8 mouse cellular contexts compared by ENCODE assay signal in the genomic region with DNA sequence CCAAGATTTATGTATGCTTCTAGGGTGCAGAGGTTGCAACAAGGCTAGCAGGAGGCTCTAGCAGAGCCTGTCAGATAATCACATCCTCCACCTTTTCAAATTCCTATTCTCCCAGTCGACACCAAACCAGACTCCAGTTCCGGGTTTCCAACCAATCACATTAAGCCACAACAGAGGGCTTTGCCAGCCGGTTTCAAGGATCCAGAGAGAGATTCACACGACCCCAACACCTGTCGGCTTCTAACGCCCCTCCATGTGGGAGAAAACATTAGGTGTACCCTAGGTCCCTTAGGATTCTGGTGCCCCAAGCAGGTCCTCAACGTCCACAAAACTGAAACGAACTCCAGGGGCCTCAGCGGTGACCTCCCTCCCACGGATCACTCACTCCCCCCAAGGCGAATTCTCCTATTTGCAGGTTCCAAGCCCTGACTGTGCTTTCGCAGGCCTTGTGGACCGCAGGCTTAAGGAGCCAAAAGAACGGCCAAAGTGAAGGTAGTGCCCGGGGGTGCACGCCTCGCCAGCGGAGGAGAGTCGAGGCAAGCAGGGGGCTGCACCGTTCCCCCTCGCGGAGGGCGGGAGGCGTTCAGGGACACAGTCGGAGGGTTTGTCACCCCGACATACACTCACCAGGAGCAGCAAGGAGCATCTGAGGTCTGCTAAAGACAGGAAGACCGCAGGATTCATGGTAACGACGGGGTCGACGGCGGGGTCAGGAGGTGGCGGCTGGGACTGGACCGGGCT. TPM values are rescaled to one million over a fixed set of nuclear protein-coding genes. Genes with fewer than 3 reads are reported as not detected.
A peak's percentile ranks its signal among the peaks of the same experiment; 100 is the strongest.
DNase-seq lines count a peak whose midpoint lies in the region; ATAC-seq and TF ChIP-seq lines count a peak whose summit lies in the region.

No protein-coding gene starts in this region.

- H3K4me1 ChIP-seq in kidney, embryonic 14.5 days (ENCODE audit: control insufficient read depth, insufficient read depth, low read length) = peaks cover 6% of the 10 kb centered on the region
- peaks cover 5% of the 10 kb centered on the region for H3K4me1 ChIP-seq in embryonic facial prominence, embryonic 15.5 days
- H3K4me1 ChIP-seq in intestine, embryonic 16.5 days (ENCODE audit: control insufficient read depth, insufficient read depth, low read length) = 0 out of 2 replicates have a peak, but pooled peaks cover 7% of the 10 kb centered on the region
- peaks cover 8% of the 10 kb centered on the region for H3K4me1 ChIP-seq in lung, embryonic 16.5 days (replicated peaks; ENCODE audit: control insufficient read depth, insufficient read depth, low read length)
- H3K4me1 ChIP-seq in stomach, embryonic 14.5 days (ENCODE audit: control insufficient read depth, insufficient read depth, low read length) = peaks cover 5% of the 10 kb centered on the region; the same call in 1 of the 2 replicates

- POLR2A ChIA-PET in Patski (lab: Charles Lee) = no interaction called here

- peak overlapping the region; percentile 18; the same call in 1 of the 2 replicates for H3K27ac ChIP-seq in kidney, embryonic 14.5 days (ENCODE audit: low read depth, low read length)
- peak overlapping the region; percentile 73 for H3K27ac ChIP-seq in embryonic facial prominence, embryonic 15.5 days (replicated peaks)
- H3K27ac ChIP-seq in intestine, embryonic 16.5 days (ENCODE audit: low read length) = peak overlapping the region; percentile 80
- peak overlapping the region; percentile 18; the same call in 1 of the 2 replicates for H3K27ac ChIP-seq in lung, embryonic 16.5 days (ENCODE audit: low read length)
- H3K27ac ChIP-seq in stomach, embryonic 14.5 days (ENCODE audit: low read length) = peak overlapping the region; percentile 52; the same call in 1 of the 2 replicates

- CTCF ChIA-PET in Patski (lab: Charles Lee) = interaction anchor here (1.0 to 2.0 kb wide), 2 partner anchors 24 to 44 kb away, joined by 3 to 4 read pairs; no protein-coding TSS in a partner anchor

- WGBS in kidney, embryonic 14.5 days = under 1% methylated on average over 34 of the region's 34 CpGs
- WGBS in embryonic facial prominence, embryonic 15.5 days = under 1% methylated on average over 34 of the region's 34 CpGs
- under 1% methylated on average over 34 of the region's 34 CpGs for WGBS in intestine, embryonic 16.5 days
- WGBS in lung, embryonic 16.5 days = under 1% methylated on average over 34 of the region's 34 CpGs
- WGBS in stomach, embryonic 14.5 days = under 1% methylated on average over 34 of the region's 34 CpGs

- no peaks in the 10 kb centered on the region for H3K9me3 ChIP-seq in kidney, embryonic 14.5 days (ENCODE audit: control insufficient read depth, low read length)
- H3K9me3 ChIP-seq in embryonic facial prominence, embryonic 15.5 days (replicated peaks) = no peaks in the 10 kb centered on the region
- H3K9me3 ChIP-seq in intestine, embryonic 16.5 days (ENCODE audit: control insufficient read depth, low read length) = no peaks in the 10 kb centered on the region
- no peaks in the 10 kb centered on the region for H3K9me3 ChIP-seq in lung, embryonic 16.5 days (ENCODE audit: control insufficient read depth, low read length)
- H3K9me3 ChIP-seq in stomach, embryonic 14.5 days (ENCODE audit: control insufficient read depth, low read depth, low read length) = no peaks in the 10 kb centered on the region

- peak overlapping the region; percentile 67 for H3K4me2 ChIP-seq in kidney, embryonic 14.5 days (replicated peaks; ENCODE audit: low read depth, low read length)
- peak overlapping the region; percentile 75 for H3K4me2 ChIP-seq in embryonic facial prominence, embryonic 15.5 days (replicated peaks)
- H3K4me2 ChIP-seq in intestine, embryonic 16.5 days (ENCODE audit: low read depth, low read length) = peak overlapping the region; percentile 84
- H3K4me2 ChIP-seq in lung, embryonic 16.5 days (ENCODE audit: low read depth, low read length) = peak overlapping the region; percentile 77
- H3K4me2 ChIP-seq in stomach, embryonic 14.5 days (replicated peaks; ENCODE audit: low read depth, low read length) = peak overlapping the region; percentile 75

- in situ Hi-C loops in Patski (cut with MboI; ENCODE audit: low pct_unique_long_range_greater_than_20kb) = no loop called here

- no peak for TF ChIP-seq CTCF in Patski (IDR thresholded peaks at IDR 0.05)

- no peak for DNase-seq in kidney, postnatal 25 days
- peak; percentile 24 for DNase-seq in Patski (ENCODE audit: low read depth, low spot score)
- DNase-seq in thymus, postnatal 14 days = no peak

- peak overlapping the region; percentile 73 for H3K4me3 ChIP-seq in kidney, embryonic 14.5 days (ENCODE audit: low read length)
- peak overlapping the region; percentile 98 for H3K4me3 ChIP-seq in embryonic facial prominence, embryonic 15.5 days (replicated peaks)
- H3K4me3 ChIP-seq in intestine, embryonic 16.5 days (ENCODE audit: low read length) = peak overlapping the region; percentile 70
- peak overlapping the region; percentile 83 for H3K4me3 ChIP-seq in lung, embryonic 16.5 days (ENCODE audit: low read length)
- H3K4me3 ChIP-seq in stomach, embryonic 14.5 days (ENCODE audit: low read depth, low read length) = peak overlapping the region; percentile 96

- ATAC-seq in kidney, embryonic 14.5 days (ENCODE audit: low FRiP score, low TSS enrichment) = peak; percentile 58; the same call in 1 of the 2 replicates
- peak; percentile 3 for ATAC-seq in Patski
- ATAC-seq in embryonic facial prominence, embryonic 15.5 days (ENCODE audit: insufficient number of reproducible peaks, low FRiP score, low TSS enrichment, low read depth) = peak; percentile 25
- no peak; the same call in 1 of the 2 replicates for ATAC-seq in intestine, embryonic 16.5 days
- ATAC-seq in lung, embryonic 16.5 days (ENCODE audit: low read depth) = peak; percentile 43; the same call in 1 of the 2 replicates
- ATAC-seq in stomach, embryonic 14.5 days (ENCODE audit: insufficient number of reproducible peaks, insufficient read depth, low FRiP score, low read depth) = no peak; the same call in 1 of the 2 replicates

- H3K27me3 ChIP-seq in kidney, embryonic 14.5 days (ENCODE audit: control insufficient read depth, insufficient read depth, low read length) = no peaks in the 10 kb centered on the region
- H3K27me3 ChIP-seq in Patski = no peaks in the 10 kb centered on the region
- no peaks in the 10 kb centered on the region for H3K27me3 ChIP-seq in embryonic facial prominence, embryonic 15.5 days
- no peaks in the 10 kb centered on the region for H3K27me3 ChIP-seq in intestine, embryonic 16.5 days (replicated peaks; ENCODE audit: control insufficient read depth, insufficient read depth, low read length)
- H3K27me3 ChIP-seq in lung, embryonic 16.5 days (ENCODE audit: control insufficient read depth, insufficient read depth, low read depth, low read length) = no peaks in the 10 kb centered on the region
- H3K27me3 ChIP-seq in stomach, embryonic 14.5 days (ENCODE audit: control insufficient read depth, insufficient read depth, low read length) = no peaks in the 10 kb centered on the region

- no peaks in the 10 kb centered on the region for H3K36me3 ChIP-seq in kidney, embryonic 14.5 days (ENCODE audit: control insufficient read depth, insufficient read depth, low read length)
- no peaks in the 10 kb centered on the region for H3K36me3 ChIP-seq in embryonic facial prominence, embryonic 15.5 days
- H3K36me3 ChIP-seq in intestine, embryonic 16.5 days (ENCODE audit: control insufficient read depth, insufficient read depth, low read length) = no peaks in the 10 kb centered on the region
- H3K36me3 ChIP-seq in lung, embryonic 16.5 days (ENCODE audit: control insufficient read depth, insufficient read depth, low read length) = no peaks in the 10 kb centered on the region
- H3K36me3 ChIP-seq in stomach, embryonic 14.5 days (ENCODE audit: control insufficient read depth, insufficient read depth, low read length) = no peaks in the 10 kb centered on the region

- peak overlapping the region; percentile 86 for H3K9ac ChIP-seq in kidney, embryonic 14.5 days (ENCODE audit: low read depth, low read length)
- peak overlapping the region; percentile 94 for H3K9ac ChIP-seq in embryonic facial prominence, embryonic 15.5 days
- H3K9ac ChIP-seq in intestine, embryonic 16.5 days (ENCODE audit: low read depth, low read length) = peak overlapping the region; percentile 83
- peak overlapping the region; percentile 87 for H3K9ac ChIP-seq in lung, embryonic 16.5 days (ENCODE audit: low read length)
- peak overlapping the region; percentile 79 for H3K9ac ChIP-seq in stomach, embryonic 14.5 days (replicated peaks; ENCODE audit: low read depth, low read length)

RNA-seq across cellular contexts. Expression of gene Erp44, which starts 0.4 kb away (rescaled TPM):
- 67.0 and 79.4 TPM in 2 replicates for polyA plus RNA-seq in kidney, embryonic 14.5 days (2014; fragmentation: Nextera tagmentation; extraction: Ambion mirVana)
- polyA plus RNA-seq in Patski (2021) = 41.4 TPM
- 95.9 and 96.4 TPM in 2 replicates for polyA plus RNA-seq in embryonic facial prominence, embryonic 15.5 days (2015; fragmentation: Nextera tagmentation; extraction: Ambion mirVana)
- polyA plus RNA-seq in intestine, embryonic 16.5 days (2015; fragmentation: Nextera tagmentation; extraction: Ambion mirVana) = 105 and 108 TPM in 2 replicates
- polyA plus RNA-seq in lung, embryonic 16.5 days (2015; fragmentation: Nextera tagmentation; extraction: Ambion mirVana) = 88.4 and 95.8 TPM in 2 replicates
- 79.8 and 87.9 TPM in 2 replicates for polyA plus RNA-seq in stomach, embryonic 14.5 days (2014; fragmentation: Nextera tagmentation; extraction: Ambion mirVana)

RNA-seq across cellular contexts. Expression of gene Invs, which starts 0.6 kb away (rescaled TPM):
- 7.8 and 11.6 TPM in 2 replicates for polyA plus RNA-seq in kidney, embryonic 14.5 days (2014; fragmentation: Nextera tagmentation; extraction: Ambion mirVana)
- polyA plus RNA-seq in Patski (2021) = 9.3 TPM
- polyA plus RNA-seq in embryonic facial prominence, embryonic 15.5 days (2015; fragmentation: Nextera tagmentation; extraction: Ambion mirVana) = 9.9 and 11.2 TPM in 2 replicates
- 5.6 and 5.8 TPM in 2 replicates for polyA plus RNA-seq in intestine, embryonic 16.5 days (2015; fragmentation: Nextera tagmentation; extraction: Ambion mirVana)
- 10.0 and 10.2 TPM in 2 replicates for polyA plus RNA-seq in lung, embryonic 16.5 days (2015; fragmentation: Nextera tagmentation; extraction: Ambion mirVana)
- polyA plus RNA-seq in stomach, embryonic 14.5 days (2014; fragmentation: Nextera tagmentation; extraction: Ambion mirVana) = 11.2 and 12.4 TPM in 2 replicates

Comparison
In these comparisons a context has a peak if more than half of its experiments do, and no peak if none do; other contexts are left out.
1. ATAC-seq: peak in kidney, embryonic 14.5 days (single experiment), Patski (single experiment), embryonic facial prominence, embryonic 15.5 days (single experiment) and lung, embryonic 16.5 days (single experiment); none in intestine, embryonic 16.5 days (single experiment) and stomach, embryonic 14.5 days (single experiment).
2. H3K27ac ChIP-seq: peak in every context shown above with its lines; median percentile 80 in intestine, embryonic 16.5 days; 73 in embryonic facial prominence, embryonic 15.5 days; 52 in stomach, embryonic 14.5 days; 18 in kidney, embryonic 14.5 days; 18 in lung, embryonic 16.5 days.
3. Peak in every context shown above with its lines, with median percentiles within 50 percentile points of each other: H3K4me2 ChIP-seq, H3K4me3 ChIP-seq and H3K9ac ChIP-seq.